Mouse (Mus musculus): ENCODE results near the gene Rxfp2. TPM values are rescaled to one million over a fixed set of nuclear protein-coding genes. Genes with fewer than 3 reads are reported as not detected.
A peak's percentile ranks its signal among the peaks of the same experiment; 100 is the strongest.

Gene Rxfp2
- total and polyA plus RNA-seq, 2 experiments from 2014 or later = 0.31 to 0.73 TPM

DNA sequence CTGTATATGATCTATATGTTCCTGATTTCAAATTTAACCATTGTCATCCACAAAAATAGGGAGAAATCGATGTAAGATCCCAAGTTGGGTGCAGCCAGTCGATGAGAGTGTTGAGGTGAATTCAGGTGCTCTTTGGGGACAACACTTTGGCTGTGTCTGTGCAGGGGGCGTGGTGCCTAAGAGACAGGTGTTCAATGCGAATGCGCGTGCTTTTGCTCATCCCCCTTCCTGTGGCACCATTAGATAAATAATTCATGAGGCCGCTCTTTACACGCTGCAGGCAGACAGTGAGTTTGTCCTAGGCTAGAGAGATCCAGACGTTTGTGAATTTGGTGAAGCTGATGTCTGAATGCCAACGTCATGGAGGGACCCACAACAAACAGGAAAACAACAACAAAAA, 45.8 kb downstream of the Rxfp2 start:
- Histone ChIP-seq H3K9ac (replicated peaks; ENCODE audit: low read length) (no peak overlapping the region), H3K27me3 (ENCODE audit: insufficient read depth, low read length) (no peaks in the 10 kb centered on the region), H3K9me3 (ENCODE audit: low read length) (no peaks in the 10 kb centered on the region), H3K36me3 (ENCODE audit: insufficient read depth, low read length) (no peaks in the 10 kb centered on the region), H3K4me1 (ENCODE audit: insufficient read depth, low read length) (no peaks in the 10 kb centered on the region), H3K4me2 (ENCODE audit: low read depth, low read length) (no peak overlapping the region), H3K27ac (no peak overlapping the region), H3K4me3 (ENCODE audit: low read length) (no peak overlapping the region)
- ATAC-seq (no peak), DNase-seq (ENCODE audit: low spot score) (no peak)
- no peak for TF ChIP-seq CTCF (IDR thresholded peaks at IDR 0.05; ENCODE audit: low read depth)
- WGBS = 49% methylated on average over 10 of the region's 10 CpGs

DNA sequence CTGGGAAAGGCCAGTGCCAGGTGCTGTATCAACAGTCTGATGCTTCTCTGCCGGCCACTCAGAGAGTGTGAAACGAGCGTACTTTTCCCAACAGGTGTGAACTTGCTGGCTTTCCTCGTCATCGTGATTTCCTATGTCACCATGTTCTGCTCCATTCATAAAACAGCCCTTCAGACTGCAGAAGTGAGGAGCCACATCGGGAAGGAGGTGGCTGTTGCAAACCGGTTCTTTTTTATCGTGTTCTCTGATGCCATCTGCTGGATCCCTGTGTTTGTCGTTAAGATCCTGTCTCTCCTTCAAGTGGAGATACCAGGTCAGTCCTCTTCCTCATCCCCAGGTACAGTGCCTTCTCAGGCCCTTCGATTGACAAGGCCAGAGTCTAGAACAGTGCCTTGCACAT, 51.6 kb downstream of the Rxfp2 start:
- Histone ChIP-seq H3K9ac (replicated peaks; ENCODE audit: low read length) (no peak overlapping the region), H3K4me1 (ENCODE audit: insufficient read depth, low read length) (no peaks in the 10 kb centered on the region), H3K27ac (no peak overlapping the region), H3K27me3 (ENCODE audit: insufficient read depth, low read length) (no peaks in the 10 kb centered on the region), H3K4me2 (ENCODE audit: low read depth, low read length) (peak overlapping the region; percentile 44), H3K36me3 (ENCODE audit: insufficient read depth, low read length) (no peaks in the 10 kb centered on the region), H3K4me3 (ENCODE audit: low read length) (no peak overlapping the region), H3K9me3 (ENCODE audit: low read length) (no peaks in the 10 kb centered on the region)
- peak; percentile 76 for TF ChIP-seq CTCF (IDR thresholded peaks at IDR 0.05; ENCODE audit: low read depth)
- WGBS = 17% methylated on average over 10 of the region's 10 CpGs
- ATAC-seq (peak; percentile 55), DNase-seq (ENCODE audit: low spot score) (peak; percentile 78)

DNA sequence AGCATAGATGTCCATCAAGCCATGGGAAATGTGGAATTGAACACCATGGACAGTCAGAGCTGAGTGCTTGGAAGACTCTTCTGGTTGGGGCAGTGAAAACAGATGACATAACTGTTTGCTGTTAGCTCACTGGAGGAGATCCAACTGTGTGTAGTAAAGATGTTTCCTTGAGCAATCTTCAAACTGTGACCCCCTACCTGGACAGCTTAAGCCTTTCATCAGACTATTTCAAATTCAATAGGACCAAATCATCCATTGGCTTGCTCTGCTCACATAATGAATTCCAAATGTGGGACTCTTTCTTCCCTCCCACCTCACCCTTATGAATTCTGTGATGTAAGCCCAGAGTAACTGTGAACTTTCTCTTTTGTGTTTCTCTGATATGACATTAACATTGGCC, 53.3 kb downstream of the Rxfp2 start:
- H3K9ac ChIP-seq (replicated peaks; ENCODE audit: low read length) = no peak overlapping the region
- no peak overlapping the region for H3K4me3 ChIP-seq (ENCODE audit: low read length)
- H3K9me3 ChIP-seq (ENCODE audit: low read length) = no peaks in the 10 kb centered on the region
- no peaks in the 10 kb centered on the region for H3K4me1 ChIP-seq (ENCODE audit: insufficient read depth, low read length)
- ATAC-seq (no peak), DNase-seq (ENCODE audit: low spot score) (no peak)
- H3K27ac ChIP-seq = no peak overlapping the region
- no peaks in the 10 kb centered on the region for H3K36me3 ChIP-seq (ENCODE audit: insufficient read depth, low read length)
- H3K27me3 ChIP-seq (ENCODE audit: insufficient read depth, low read length) = no peaks in the 10 kb centered on the region
- no peak overlapping the region for H3K4me2 ChIP-seq (ENCODE audit: low read depth, low read length)
- no peak for TF ChIP-seq CTCF (IDR thresholded peaks at IDR 0.05; ENCODE audit: low read depth)

- H3K9ac ChIP-seq (replicated peaks; ENCODE audit: low read length) = no peak overlapping the region
- DNase-seq (ENCODE audit: low spot score) (peak; percentile 68), ATAC-seq (peak; percentile 76)
- WGBS = 17% methylated on average over 12 of the region's 12 CpGs
- no peak overlapping the region for H3K4me3 ChIP-seq (ENCODE audit: low read length)
- 0 out of 2 replicates have a peak overlapping the region, but pooled peaks have one; percentile 23 for H3K4me2 ChIP-seq (ENCODE audit: low read depth, low read length)
- TF ChIP-seq CTCF (IDR thresholded peaks at IDR 0.05; ENCODE audit: low read depth) = no peak
- no peaks in the 10 kb centered on the region for H3K36me3 ChIP-seq (ENCODE audit: insufficient read depth, low read length)
- H3K4me1 ChIP-seq (ENCODE audit: insufficient read depth, low read length) = no peaks in the 10 kb centered on the region
- H3K27ac ChIP-seq = no peak overlapping the region
- no peaks in the 10 kb centered on the region for H3K9me3 ChIP-seq (ENCODE audit: low read length)
- H3K27me3 ChIP-seq (ENCODE audit: insufficient read depth, low read length) = no peaks in the 10 kb centered on the region
Measured at GRCm38 (mm10) chr5:150079866-150080797, 61.7 kb downstream of the Rxfp2 start.

DNA sequence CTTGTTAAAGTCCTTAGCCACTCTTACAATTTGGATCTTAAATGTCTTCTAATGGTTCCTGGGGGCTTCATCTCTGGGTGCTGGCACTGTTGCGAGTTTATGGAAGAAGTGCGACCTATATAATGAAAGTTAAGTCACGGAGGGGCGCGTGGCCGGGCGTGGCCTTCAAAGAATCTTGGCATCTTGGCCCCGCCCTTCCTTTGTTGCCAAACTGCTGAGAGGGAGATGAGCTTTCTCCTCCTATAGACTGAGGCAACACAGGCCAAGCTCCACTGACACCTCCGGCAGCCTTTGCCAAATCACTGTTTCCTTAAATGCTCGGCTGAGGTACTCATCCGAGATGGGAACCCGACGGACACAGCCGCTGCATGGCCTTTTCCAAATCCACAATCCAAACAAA, 64.2 kb downstream of the Rxfp2 start:
- Histone ChIP-seq H3K9me3 (ENCODE audit: low read length) (no peaks in the 10 kb centered on the region), H3K4me1 (ENCODE audit: insufficient read depth, low read length) (no peaks in the 10 kb centered on the region), H3K36me3 (ENCODE audit: insufficient read depth, low read length) (no peaks in the 10 kb centered on the region), H3K4me3 (ENCODE audit: low read length) (no peak overlapping the region), H3K9ac (replicated peaks; ENCODE audit: low read length) (no peak overlapping the region), H3K27ac (no peak overlapping the region), H3K27me3 (ENCODE audit: insufficient read depth, low read length) (no peaks in the 10 kb centered on the region), H3K4me2 (ENCODE audit: low read depth, low read length) (no peak overlapping the region)
- no peak for DNase-seq (ENCODE audit: low spot score)
- ATAC-seq = no peak
- no peak for TF ChIP-seq CTCF (IDR thresholded peaks at IDR 0.05; ENCODE audit: low read depth)
- 87% methylated on average over 14 of the region's 14 CpGs for WGBS

- 67% methylated on average over 5 of the region's 5 CpGs for WGBS
- no peak for ATAC-seq
- DNase-seq (ENCODE audit: low spot score) = no peak
- H3K27me3 ChIP-seq (ENCODE audit: insufficient read depth, low read length) = no peaks in the 10 kb centered on the region
- H3K27ac ChIP-seq = no peak overlapping the region
- H3K36me3 ChIP-seq (ENCODE audit: insufficient read depth, low read length) = no peaks in the 10 kb centered on the region
- no peak for TF ChIP-seq CTCF (IDR thresholded peaks at IDR 0.05; ENCODE audit: low read depth)
- no peaks in the 10 kb centered on the region for H3K4me1 ChIP-seq (ENCODE audit: insufficient read depth, low read length)
- H3K9ac ChIP-seq (replicated peaks; ENCODE audit: low read length) = no peak overlapping the region
- H3K9me3 ChIP-seq (ENCODE audit: low read length) = no peaks in the 10 kb centered on the region
- no peak overlapping the region for H3K4me2 ChIP-seq (ENCODE audit: low read depth, low read length)
- H3K4me3 ChIP-seq (ENCODE audit: low read length) = no peak overlapping the region
Measured at GRCm38 (mm10) chr5:150083190-150083589, 64.7 kb downstream of the Rxfp2 start.

DNA sequence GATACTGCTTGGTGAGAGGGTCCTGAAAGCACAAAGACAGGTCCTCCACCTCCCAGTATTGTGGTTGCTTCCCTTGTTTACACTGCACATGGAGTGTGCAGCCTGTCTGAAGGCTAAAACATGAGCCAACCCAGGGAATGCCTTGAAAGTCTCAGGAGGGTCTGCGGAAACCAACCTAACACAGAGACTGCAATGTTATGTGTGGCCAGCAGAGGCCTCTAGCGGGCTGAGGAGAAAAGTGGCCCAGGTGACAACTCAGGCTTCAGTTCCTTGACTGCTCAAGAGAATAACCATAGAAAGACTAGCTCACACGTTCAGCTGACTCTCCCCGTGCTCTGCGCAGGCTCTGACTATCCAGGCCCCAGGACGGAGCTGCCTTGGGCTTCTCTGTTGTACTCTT, 79.1 kb downstream of the Rxfp2 start:
- Histone ChIP-seq H3K9me3 (ENCODE audit: low read length) (no peaks in the 10 kb centered on the region), H3K27ac (no peak overlapping the region), H3K4me1 (ENCODE audit: insufficient read depth, low read length) (no peaks in the 10 kb centered on the region), H3K4me3 (ENCODE audit: low read length) (no peak overlapping the region), H3K36me3 (ENCODE audit: insufficient read depth, low read length) (no peaks in the 10 kb centered on the region), H3K27me3 (ENCODE audit: insufficient read depth, low read length) (no peaks in the 10 kb centered on the region), H3K4me2 (ENCODE audit: low read depth, low read length) (peak overlapping the region; percentile 21; the same call in 1 of the 2 replicates), H3K9ac (replicated peaks; ENCODE audit: low read length) (no peak overlapping the region)
- ATAC-seq (peak; percentile 80), DNase-seq (ENCODE audit: low spot score) (peak; percentile 80)
- peak; percentile 93 for TF ChIP-seq CTCF (IDR thresholded peaks at IDR 0.05; ENCODE audit: low read depth)
- WGBS = 8% methylated on average over 6 of the region's 6 CpGs

Data from hindbrain, postnatal 0 days (tissue).